Mouse (Mus musculus) liver, postnatal 0 days (tissue): ENCODE measurements at regions not wholly inside any gene's neighbourhood (a gene's known extent, or its start where the extent isn't known, plus 50 kb on each side); places are given as distances from the start of the nearest gene placed in this dataset.

Source experiments
- ATAC-seq: fragments of 200-750 bp; cut with Nextera tagmentation; 2 replicates; pipeline ENCODE4 v1.8.0; 2017; ENCODE audit warnings: mild to moderate bottlenecking, moderate library complexity
- DNase-seq: peaks from one replicate; pipeline ENCODE4 v3.0.0-alpha.2; 2016
- H3K27ac ChIP-seq: fragments of 300-500 bp; sonication (generic); 2 replicates; pipeline ENCODE4 v1.5.1; 2014; ENCODE audit warnings: antibody characterized with exemption, moderate library complexity, mild to moderate bottlenecking, low read depth
- H3K27me3 ChIP-seq: fragments of 300-500 bp; sonication (generic); 2 replicates; pipeline ENCODE4 v1.6.1; 2014; ENCODE audit warnings: low read length, control low read depth, mixed read lengths; ENCODE audit not compliant: insufficient read depth
- H3K36me3 ChIP-seq: fragments of 300-500 bp; sonication (generic); replicated peaks from 2 replicates; pipeline ENCODE4 v1.6.1; 2014; ENCODE audit warnings: mild to moderate bottlenecking, control low read depth, low read length, moderate library complexity, mixed read lengths; ENCODE audit not compliant: insufficient read depth
- H3K4me1 ChIP-seq: fragments of 300-500 bp; sonication (generic); 2 replicates; pipeline ENCODE4 v1.6.1; 2014; ENCODE audit warnings: antibody characterized with exemption, mild to moderate bottlenecking, control low read depth; ENCODE audit not compliant: insufficient read depth
- H3K4me2 ChIP-seq: fragments of 300-500 bp; sonication (generic); 2 replicates; pipeline ENCODE4 v1.6.1; 2014; ENCODE audit warnings: low read depth, mild to moderate bottlenecking, low read length, moderate library complexity, mixed read lengths
- H3K4me3 ChIP-seq: fragments of 300-500 bp; sonication (generic); 2 replicates; pipeline ENCODE4 v1.5.1; 2014; ENCODE audit warnings: low read depth, low read length
- H3K9ac ChIP-seq: fragments of 300-500 bp; sonication (generic); replicated peaks from 2 replicates; pipeline ENCODE4 v1.6.1; 2014; ENCODE audit warnings: mild to moderate bottlenecking, moderate library complexity
- H3K9me3 ChIP-seq: fragments of 300-500 bp; sonication (generic); 2 replicates; pipeline ENCODE4 v1.6.1; 2016; ENCODE audit warnings: mild to moderate bottlenecking, control low read depth, low read length, mixed read lengths
- CTCF ChIP-seq: sonication (generic); IDR thresholded peaks from 2 replicates; pipeline ENCODE4 v1.5.1; 2016; ENCODE audit warnings: antibody characterized with exemption, low read depth
- EP300 ChIP-seq: IDR thresholded peaks from 2 replicates; pipeline ENCODE4 v1.6.1; 2016; ENCODE audit warnings: antibody characterized with exemption, low read depth, mild to moderate bottlenecking
- WGBS: fragments of 180-500 bp; shearing (Covaris S2); extraction: QIAGEN DNeasy Blood & Tissue Kit; methylation state at CpG from one replicate; pipeline ENCODE4 v1.1.7; 2014; ENCODE audit not compliant: insufficient replicate concordance; 5-methylcytosine and 5-hydroxymethylcytosine counted together

- ATAC-seq (no peak), DNase-seq (no peak)
- no peak overlapping the region for H3K4me3 ChIP-seq
- no peak overlapping the region for H3K27ac ChIP-seq
- no peaks in the 10 kb centered on the region for H3K4me1 ChIP-seq
- no peaks in the 10 kb centered on the region for H3K27me3 ChIP-seq
- TF ChIP-seq EP300 (no peak), CTCF (no peak)
- 19% methylated on average over 1 of the region's 1 CpGs for WGBS
- no peak overlapping the region for H3K4me2 ChIP-seq
- no peaks in the 10 kb centered on the region for H3K9me3 ChIP-seq
- no peak overlapping the region for H3K9ac ChIP-seq
- no peaks in the 10 kb centered on the region for H3K36me3 ChIP-seq
Observed at GRCm38 (mm10) chr3:42582311-42582710, 839.9 kb downstream of the D3Ertd751e start.

GRCm38 (mm10) chr3:42587296-42587932 is 845.0 kb downstream of the D3Ertd751e start:
- WGBS, result 74% methylated on average over 6 of the region's 6 CpGs
- Histone ChIP-seq H3K4me3 (no peak overlapping the region), H3K4me2 (no peak overlapping the region), H3K27me3 (no peaks in the 10 kb centered on the region), H3K4me1 (no peaks in the 10 kb centered on the region), H3K27ac (no peak overlapping the region), H3K9me3 (no peaks in the 10 kb centered on the region), H3K36me3 (no peaks in the 10 kb centered on the region), H3K9ac (no peak overlapping the region)
- no peak for TF ChIP-seq EP300
- no peak for TF ChIP-seq CTCF
- DNase-seq (no peak), ATAC-seq (no peak)

- Histone ChIP-seq H3K9ac (no peak overlapping the region), H3K36me3 (no peaks in the 10 kb centered on the region), H3K27me3 (no peaks in the 10 kb centered on the region), H3K27ac (no peak overlapping the region), H3K9me3 (no peaks in the 10 kb centered on the region), H3K4me3 (no peak overlapping the region), H3K4me1 (no peaks in the 10 kb centered on the region), H3K4me2 (no peak overlapping the region)
- DNase-seq, result no peak
- no peak for ATAC-seq
- 81% methylated on average over 2 of the region's 2 CpGs for WGBS
- TF ChIP-seq CTCF (no peak), EP300 (no peak)
Observed at GRCm38 (mm10) chr3:42589516-42589915, 847.1 kb downstream of the D3Ertd751e start.

GRCm38 (mm10) chr3:42590126-42590525 is 847.7 kb downstream of the D3Ertd751e start:
- H3K9ac ChIP-seq, result no peak overlapping the region
- no peak for DNase-seq
- ATAC-seq, result no peak
- no peak overlapping the region for H3K4me3 ChIP-seq
- no peaks in the 10 kb centered on the region for H3K27me3 ChIP-seq
- H3K27ac ChIP-seq, result no peak overlapping the region
- TF ChIP-seq EP300, result no peak
- no peak for TF ChIP-seq CTCF
- H3K36me3 ChIP-seq, result no peaks in the 10 kb centered on the region
- no peaks in the 10 kb centered on the region for H3K4me1 ChIP-seq
- no peak overlapping the region for H3K4me2 ChIP-seq
- H3K9me3 ChIP-seq, result no peaks in the 10 kb centered on the region
- 78% methylated on average over 2 of the region's 2 CpGs for WGBS

GRCm38 (mm10) chr3:42593792-42594433 is 851.5 kb downstream of the D3Ertd751e start:
- Histone ChIP-seq H3K9ac (no peak overlapping the region), H3K4me3 (no peak overlapping the region), H3K4me2 (no peak overlapping the region), H3K36me3 (no peaks in the 10 kb centered on the region), H3K27me3 (no peaks in the 10 kb centered on the region), H3K4me1 (no peaks in the 10 kb centered on the region), H3K27ac (no peak overlapping the region), H3K9me3 (no peaks in the 10 kb centered on the region)
- WGBS, result 61% methylated on average over 6 of the region's 6 CpGs
- ATAC-seq (no peak), DNase-seq (no peak)
- TF ChIP-seq CTCF, result no peak
- no peak for TF ChIP-seq EP300

- Histone ChIP-seq H3K4me1 (no peaks in the 10 kb centered on the region), H3K27me3 (no peaks in the 10 kb centered on the region), H3K36me3 (no peaks in the 10 kb centered on the region), H3K4me2 (no peak overlapping the region), H3K27ac (no peak overlapping the region), H3K9ac (no peak overlapping the region), H3K9me3 (no peaks in the 10 kb centered on the region), H3K4me3 (no peak overlapping the region)
- WGBS, result 67% methylated on average over 1 of the region's 1 CpGs
- no peak for TF ChIP-seq EP300
- TF ChIP-seq CTCF, result no peak
- no peak for DNase-seq
- ATAC-seq, result no peak
Observed at GRCm38 (mm10) chr3:42596686-42597085, 854.3 kb downstream of the D3Ertd751e start.
